Mouse (Mus musculus): Measurements from ENCODE around the gene Dcp1a. TPM values are rescaled to one million over a fixed set of nuclear protein-coding genes. Genes with fewer than 3 reads are reported as not detected.

Dcp1a gene
- total RNA-seq, 2 experiments from 2014 or later = 19.0 to 20.1 TPM

DNA sequence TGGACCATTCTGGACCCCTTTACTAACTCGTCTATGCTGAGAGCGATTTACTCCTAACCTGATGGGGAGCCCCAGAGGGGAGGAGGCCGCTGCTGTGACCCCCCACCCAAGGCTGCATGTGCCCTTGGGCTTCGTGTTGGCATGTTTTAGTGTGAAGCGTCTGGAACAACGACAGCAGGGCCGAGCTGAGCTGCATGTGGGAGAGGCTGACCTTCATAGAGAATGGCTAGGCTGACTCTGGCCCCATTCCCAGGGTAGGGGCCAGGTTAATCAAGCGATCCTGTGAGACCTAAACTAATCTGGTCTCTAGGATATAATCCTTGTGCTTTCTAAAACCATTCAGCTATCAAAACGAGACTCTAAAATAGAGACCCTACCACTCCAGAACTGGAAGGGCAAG is 78.4 kb downstream of the Dcp1a start:
- DNase-seq (ENCODE audit: low spot score in 2 of 2) = no peak

DNA sequence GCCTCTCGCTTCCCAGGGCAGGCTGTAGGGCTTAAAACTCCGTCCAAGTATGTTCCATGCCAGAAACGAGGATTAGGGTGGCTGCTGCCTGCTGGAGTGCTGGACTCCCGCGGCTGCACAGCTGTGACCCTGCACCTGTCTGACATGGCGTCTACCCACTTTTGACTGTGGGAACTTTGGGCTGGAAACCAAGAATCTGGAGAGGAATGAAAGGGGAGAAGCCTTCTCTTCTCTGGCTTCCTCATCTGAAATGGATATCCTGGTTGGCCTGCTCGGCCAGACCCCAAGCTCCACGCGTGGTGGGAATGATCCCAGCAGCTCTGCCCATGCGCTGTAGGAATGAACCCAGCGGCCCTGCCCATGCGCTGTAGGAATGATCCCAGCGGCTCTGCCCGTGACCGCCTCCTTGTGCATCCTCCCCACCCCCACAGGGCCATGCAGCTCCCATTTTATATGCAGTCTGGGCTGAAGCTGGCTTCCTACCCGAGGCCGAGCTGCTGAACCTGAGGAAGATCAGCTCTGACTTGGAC is 80.1 kb downstream of the Dcp1a start:
- no peak for DNase-seq (ENCODE audit: low spot score in 2 of 2)

DNA sequence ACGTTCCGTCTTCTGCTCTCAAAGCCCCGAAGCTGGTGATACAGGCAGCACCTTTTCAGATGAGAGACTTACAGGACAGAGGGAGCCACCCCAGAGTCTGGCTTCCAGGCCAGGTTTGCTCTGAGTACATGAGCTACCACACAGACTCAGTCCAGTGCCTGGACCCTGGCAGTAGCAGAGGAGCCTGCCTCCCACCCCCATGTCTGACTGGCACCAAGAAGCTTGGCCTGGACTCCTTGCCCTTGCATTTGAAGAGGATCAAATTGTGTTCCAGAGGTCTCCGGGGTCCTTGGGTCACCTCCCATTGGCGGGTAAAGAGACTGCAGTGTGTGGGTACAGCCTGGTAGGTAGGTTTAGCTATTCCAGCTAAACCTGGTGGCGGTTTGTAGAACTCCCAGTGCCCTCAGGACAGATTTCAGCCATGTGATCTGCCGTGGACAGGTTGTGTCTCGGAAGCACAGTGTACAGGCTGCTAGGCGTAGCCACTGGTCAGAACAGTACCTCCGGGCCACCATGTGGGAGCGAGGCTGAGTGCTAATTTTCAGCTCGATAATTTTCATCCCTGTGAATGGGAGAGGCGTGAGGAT is 81.6 kb downstream of the Dcp1a start:
- DNase-seq (ENCODE audit: low spot score in 2 of 2) = no peak

DNA sequence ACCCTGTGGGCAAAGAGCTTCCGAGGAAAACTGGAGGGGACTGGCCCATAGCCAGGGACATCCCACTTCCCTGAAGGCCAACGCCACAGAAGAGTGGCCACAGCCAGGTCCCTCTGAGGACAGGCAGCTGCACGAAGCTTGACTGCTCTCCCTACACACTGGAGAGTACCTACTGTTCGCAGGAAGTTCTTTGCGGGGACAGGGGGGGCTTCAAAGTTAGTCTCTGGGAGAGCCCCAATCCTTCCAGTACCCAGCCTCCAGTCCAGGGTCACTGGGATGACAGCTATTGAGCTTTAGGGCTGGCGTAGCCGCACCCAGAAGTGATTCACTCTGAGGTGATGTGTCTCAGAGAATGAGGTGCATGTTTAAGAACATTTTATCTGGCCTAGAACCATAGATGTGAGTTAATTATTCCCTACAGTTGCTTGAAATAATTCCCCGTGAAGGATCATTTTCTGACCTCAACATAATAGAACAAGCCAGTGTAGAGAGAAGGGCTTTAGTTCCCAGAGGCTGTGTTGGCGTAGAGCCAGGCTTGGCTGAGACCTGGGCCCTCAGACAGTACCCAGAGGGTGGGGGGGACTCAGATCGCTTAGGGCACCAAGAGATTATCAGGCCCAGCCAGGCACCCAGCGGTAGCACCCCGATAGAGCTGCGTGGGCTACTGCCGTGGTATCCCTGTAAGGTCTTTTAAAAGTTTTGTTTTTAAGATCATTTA is 82.3 kb downstream of the Dcp1a start:
- peak; percentile 45 to 63 for DNase-seq (ENCODE audit: low spot score in 2 of 2)

DNA sequence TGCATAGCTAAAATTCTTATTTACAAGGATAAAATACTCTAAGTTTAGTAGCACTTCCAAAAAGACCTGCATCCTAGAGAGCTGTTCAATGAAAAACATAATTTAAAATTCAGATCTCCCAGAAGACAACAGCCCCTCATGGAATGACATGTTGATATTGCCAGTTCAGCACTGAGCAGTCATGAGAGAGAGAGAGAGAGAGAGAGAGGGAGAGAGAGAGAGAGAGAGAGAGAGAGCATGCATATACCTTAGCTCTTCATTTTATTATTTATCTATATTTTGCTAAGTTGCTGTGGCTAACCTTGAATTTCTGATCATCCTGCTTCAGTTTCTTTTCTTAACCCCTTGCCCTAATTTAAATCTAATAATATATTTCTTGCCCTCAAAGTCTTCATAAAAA is 83.0 kb downstream of the Dcp1a start:
- DNase-seq (ENCODE audit: low spot score in 2 of 2) = no peak

DNA sequence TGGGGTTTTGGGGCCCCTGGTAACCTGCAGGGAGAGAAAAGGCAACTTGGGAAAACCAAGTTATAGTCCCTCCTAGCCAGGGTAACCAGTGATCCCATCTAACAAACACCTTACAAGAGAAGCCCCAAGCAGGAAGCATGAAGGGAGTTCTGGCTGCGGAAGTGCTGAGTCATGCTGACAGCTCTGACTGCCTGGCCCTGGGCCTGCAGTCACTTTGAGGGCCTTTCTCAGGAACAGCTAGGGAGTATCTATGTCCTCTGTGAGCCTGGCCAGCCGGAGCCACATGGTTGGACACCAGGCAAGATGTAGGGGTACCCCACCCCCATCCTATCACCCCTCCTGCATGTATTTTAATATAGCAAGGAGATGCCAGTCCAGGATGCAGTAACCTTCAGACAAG is 85.1 kb downstream of the Dcp1a start:
- no peak for DNase-seq (ENCODE audit: low spot score in 2 of 2)

DNA sequence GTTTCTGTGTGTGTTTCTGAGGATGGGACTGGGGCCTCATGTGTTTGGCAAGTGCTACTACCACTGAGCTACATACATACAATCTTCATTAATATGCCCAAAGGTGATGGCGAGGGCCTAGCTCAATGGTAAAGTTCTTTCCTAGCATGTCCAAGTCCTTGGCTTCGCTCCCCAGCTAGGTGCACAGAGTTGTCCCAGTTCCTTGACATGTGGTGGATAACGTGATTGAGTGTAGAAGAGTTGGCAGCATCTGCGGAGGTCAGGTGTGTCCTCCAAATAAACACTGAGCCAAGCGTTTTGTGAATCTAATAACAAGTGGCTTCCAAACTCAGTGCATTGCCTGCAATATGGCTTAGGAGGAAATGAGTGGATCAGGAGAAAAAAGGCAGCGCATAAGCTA is 87.0 kb downstream of the Dcp1a start:
- no peak for DNase-seq (ENCODE audit: low spot score in 2 of 2)

DNA sequence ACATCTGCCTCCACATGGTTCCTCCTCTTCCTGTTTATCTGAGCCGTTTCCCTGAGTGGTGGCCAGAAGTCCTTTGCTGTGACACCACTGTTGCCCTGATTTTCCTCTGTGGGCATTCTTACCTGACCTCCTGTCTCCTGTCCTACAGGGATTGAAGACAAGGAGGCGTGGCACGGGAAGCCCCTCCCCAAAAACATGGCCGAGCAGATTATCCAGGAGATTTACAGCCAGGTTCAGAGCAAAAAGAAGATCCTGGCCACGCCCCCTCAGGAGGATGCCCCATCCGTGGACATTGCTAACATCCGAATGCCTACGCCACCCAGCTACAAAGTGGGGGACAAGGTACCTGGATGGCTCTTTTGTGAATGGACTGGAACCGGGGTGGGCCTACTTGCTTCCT is 88.7 kb downstream of the Dcp1a start:
- DNase-seq (ENCODE audit: low spot score in 2 of 2) = no peak

DNA sequence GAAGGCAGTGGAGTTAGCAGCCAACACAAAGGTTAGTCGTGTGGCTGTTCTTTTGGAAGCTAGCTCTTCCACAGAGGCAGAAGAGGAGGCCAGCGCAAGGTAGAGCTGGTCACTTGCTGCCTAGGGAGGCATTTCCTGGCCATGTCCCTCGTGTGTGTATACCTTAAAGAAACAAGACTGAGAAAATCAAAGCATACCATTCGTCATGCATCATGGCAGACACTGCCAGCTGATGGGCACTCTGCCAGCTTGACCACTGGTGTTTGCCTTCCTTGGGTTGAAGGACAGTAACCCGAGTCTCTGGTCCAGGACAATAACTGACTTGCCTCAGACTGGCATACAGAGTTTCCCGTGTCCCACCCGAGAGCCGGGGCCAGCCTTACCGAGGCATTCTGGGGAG is 91.0 kb downstream of the Dcp1a start:
- no peak for DNase-seq (ENCODE audit: low spot score in 2 of 2)

DNA sequence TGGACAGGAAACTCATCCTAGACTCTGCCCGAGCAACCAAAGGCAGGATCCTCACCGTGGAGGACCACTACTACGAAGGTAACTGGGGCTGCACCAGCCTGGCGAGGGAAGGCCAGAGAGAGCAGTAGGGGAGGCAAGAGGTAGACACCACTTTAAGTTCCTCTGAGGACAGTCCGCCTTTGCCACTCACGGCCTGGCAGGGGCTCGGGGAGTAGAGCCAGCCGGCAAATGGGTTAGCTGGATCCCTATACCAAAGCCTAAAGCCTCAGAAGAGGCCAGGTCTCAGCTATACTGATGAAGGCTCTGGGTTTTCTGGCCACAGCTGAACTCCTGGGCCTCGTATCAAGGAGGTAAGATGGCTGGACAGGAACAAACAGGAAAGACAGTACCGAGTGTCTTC is 92.9 kb downstream of the Dcp1a start:
- no peak for DNase-seq (ENCODE audit: low spot score in 2 of 2)

DNA sequence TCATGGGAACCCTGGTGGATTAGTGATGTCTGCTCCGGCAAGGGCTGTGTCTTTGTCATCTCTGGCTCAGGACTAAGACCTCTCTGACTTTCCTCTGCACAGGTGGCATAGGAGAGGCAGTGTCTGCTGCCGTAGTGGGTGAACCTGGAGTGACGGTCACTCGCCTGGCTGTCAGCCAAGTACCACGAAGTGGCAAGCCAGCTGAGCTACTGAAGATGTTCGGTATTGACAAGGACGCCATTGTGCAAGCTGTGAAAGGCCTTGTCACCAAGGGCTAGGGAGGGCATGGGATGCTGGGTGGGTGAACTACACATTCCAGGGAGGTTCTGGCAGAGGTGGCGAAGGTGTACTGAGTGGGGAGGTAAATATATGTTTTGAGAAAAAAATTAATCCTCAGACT is 93.9 kb downstream of the Dcp1a start:
- DNase-seq (ENCODE audit: low spot score in 2 of 2) = peak in 1 of 2 experiments; percentile 41

DNA sequence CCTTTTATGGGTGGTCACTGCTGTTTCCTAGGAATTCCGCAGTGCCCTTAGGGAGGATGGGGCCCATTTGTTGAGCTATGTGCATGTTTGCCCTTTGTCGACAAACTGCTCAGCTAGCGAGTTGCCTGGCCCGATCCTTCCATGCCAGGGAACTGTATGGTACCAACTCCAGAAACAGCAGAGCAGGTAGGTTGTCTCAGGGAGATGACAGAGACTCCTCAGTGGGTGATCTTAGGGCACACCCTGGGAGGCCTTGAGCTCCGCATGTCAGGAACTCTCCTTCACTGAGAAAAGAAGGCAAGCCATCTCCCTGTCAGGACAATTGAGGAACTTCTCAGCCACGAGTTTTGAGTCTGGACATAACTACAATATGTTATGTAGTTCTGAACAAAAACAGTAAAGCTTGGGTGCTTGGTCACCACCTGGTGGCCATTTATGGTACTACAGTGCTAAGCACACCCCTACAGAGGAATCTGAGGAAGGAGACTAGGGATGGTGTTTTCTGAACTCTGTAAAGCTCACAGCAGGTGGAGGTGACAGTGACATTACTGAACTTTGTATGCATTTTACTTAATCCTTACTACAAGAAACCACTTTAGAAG is 94.7 kb downstream of the Dcp1a start:
- DNase-seq (ENCODE audit: low spot score in 2 of 2) = peak; percentile 86 to 88

DNA sequence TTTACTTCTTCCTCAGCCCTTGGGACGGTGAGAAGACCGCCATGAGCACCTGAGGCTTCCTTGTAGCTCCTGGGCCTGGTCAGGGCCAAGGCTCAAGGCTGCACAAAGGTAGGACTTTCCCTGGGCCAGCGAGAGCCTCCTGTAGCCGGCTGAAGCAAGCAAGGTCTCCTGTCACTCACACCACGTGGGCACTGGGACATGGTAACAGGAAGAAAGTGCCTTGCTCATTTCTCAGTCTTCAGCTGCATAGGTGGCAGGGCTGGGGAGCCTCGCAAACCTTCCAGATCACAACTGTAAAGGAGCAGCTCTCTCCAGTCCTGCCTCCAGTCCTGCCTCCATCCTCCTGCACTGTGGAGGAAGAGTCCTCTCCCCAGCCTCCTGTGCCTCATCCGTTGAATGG is 96.5 kb downstream of the Dcp1a start:
- no peak for DNase-seq (ENCODE audit: low spot score in 2 of 2)

DNA sequence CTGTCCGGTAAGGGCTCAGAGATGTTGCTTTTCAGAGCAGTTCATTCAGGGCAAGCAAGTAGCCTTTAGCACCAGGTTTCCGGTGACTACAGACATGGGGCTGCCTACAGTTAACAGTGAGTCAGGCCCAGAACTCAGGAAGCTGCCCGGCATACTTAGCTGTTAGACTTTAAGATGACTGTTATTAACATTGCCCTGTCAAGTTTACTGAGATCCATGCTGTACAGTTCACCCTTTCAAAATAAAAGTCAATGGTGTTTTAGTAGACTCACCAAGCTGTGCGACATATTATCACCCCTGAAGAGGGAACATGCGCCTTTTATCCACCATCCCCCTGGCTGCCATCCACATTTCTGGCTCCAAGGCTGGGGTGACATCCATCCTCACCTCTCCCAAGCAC is 96.9 kb downstream of the Dcp1a start:
- no peak for DNase-seq (ENCODE audit: low spot score in 2 of 2)

Small RNAs within 50 kb of the gene (microRNA-seq; reads per million reads assigned to microRNA genes)
- 12.7 to 15.7 reads per million in 2 experiments for gene Mir3076

Other genes with a start within 250 kb of the Dcp1a start
- 10 to 100 TPM; 50.9 to 52.4 TPM for gene Cacna1d, start 11.9 kb downstream of the Dcp1a start, total RNA-seq (2021)
- gene Tkt, start 68.8 kb downstream of the Dcp1a start, total RNA-seq (2021) = 100 to 1,000 TPM; 208 to 226 TPM
- 10 to 100 TPM; 37.2 to 38.6 TPM for gene Prkcd, start 146.7 kb downstream of the Dcp1a start, total RNA-seq (2021)
- gene Rft1, start 174.8 kb downstream of the Dcp1a start, total RNA-seq (2021) = 10 to 100 TPM; 10.2 to 11.2 TPM
- 10 to 100 TPM; 22.8 to 25.2 TPM for gene Sfmbt1, start 235.3 kb downstream of the Dcp1a start, total RNA-seq (2021)